Mouse (Mus musculus) forebrain, postnatal 0 days (tissue): ENCODE data around the gene Rps25. TPM values are rescaled to one million over a fixed set of nuclear protein-coding genes. Genes with fewer than 3 reads are reported as not detected.

Experiments
- ATAC-seq: fragments of 200-750 bp; cut with Nextera tagmentation; 2 replicates; pipeline ENCODE4 v1.8.0; 2017; ENCODE audit warnings: mild to moderate bottlenecking, moderate library complexity
- DNase-seq: peaks from one replicate; pipeline ENCODE4 v3.0.0-alpha.2; 2015
- H3K27ac ChIP-seq: fragments of 300-500 bp; sonication (generic); 2 replicates; pipeline ENCODE4 v1.5.1; 2014; ENCODE audit warnings: low read depth, mild to moderate bottlenecking, antibody characterized with exemption, low read length, moderate library complexity, mixed read lengths
- H3K27me3 ChIP-seq: fragments of 300-500 bp; sonication (generic); 2 replicates; pipeline ENCODE4 v1.6.1; 2014; ENCODE audit warnings: mild to moderate bottlenecking, low read length, mixed read lengths; ENCODE audit not compliant: insufficient read depth
- H3K36me3 ChIP-seq: fragments of 300-500 bp; sonication (generic); 2 replicates; pipeline ENCODE4 v1.6.1; 2014; ENCODE audit warnings: mild to moderate bottlenecking, moderate library complexity; ENCODE audit not compliant: insufficient read depth
- H3K4me1 ChIP-seq: fragments of 300-500 bp; sonication (generic); 2 replicates; pipeline ENCODE4 v1.6.1; 2014; ENCODE audit warnings: antibody characterized with exemption; ENCODE audit not compliant: insufficient read depth
- H3K4me2 ChIP-seq: fragments of 300-500 bp; sonication (generic); 2 replicates; pipeline ENCODE4 v1.6.1; 2014; ENCODE audit warnings: low read depth, mild to moderate bottlenecking, moderate library complexity
- H3K4me3 ChIP-seq: fragments of 300-500 bp; sonication (generic); 2 replicates; pipeline ENCODE4 v1.5.1; 2014; ENCODE audit warnings: low read depth, low read length, mixed read lengths
- H3K9ac ChIP-seq: fragments of 300-500 bp; sonication (generic); 2 replicates; pipeline ENCODE4 v1.6.1; 2014; ENCODE audit warnings: mild to moderate bottlenecking
- H3K9me3 ChIP-seq: fragments of 300-500 bp; sonication (generic); 2 replicates; pipeline ENCODE4 v1.6.1; 2016; ENCODE audit warnings: low read length
- CTCF ChIP-seq: sonication (generic); IDR thresholded peaks from 2 replicates; pipeline ENCODE4 v1.5.1; 2016; ENCODE audit warnings: antibody characterized with exemption, control low read depth, low read depth
- WGBS: fragments of 180-500 bp; shearing (Covaris S2); extraction: QIAGEN DNeasy Blood & Tissue Kit; methylation state at CpG from one replicate; pipeline ENCODE4 v1.1.7; 2014; 5-methylcytosine and 5-hydroxymethylcytosine counted together
- microRNA-seq, 2 experiments: library from miRNA; unstranded; fragments of <30 nt; microRNA quantifications; one replicate each; pipeline ENCODE4; 2016
- polyA plus RNA-seq: library from polyadenylated mRNA; unstranded; fragments of >200 nt; fragmentation: Nextera tagmentation; extraction: Ambion mirVana; gene quantifications from 2 replicates; pipeline ENCODE4 v1.2.1, GENCODE M21; 2015
- total RNA-seq: library from RNA; depleted of rRNA; stranded (reverse); fragments of >200 nt; gene quantifications from 2 replicates; pipeline ENCODE4 v1.2.3, GENCODE M21; 2014; rRNA removed

The Rps25 gene
- total and polyA plus RNA-seq, 2 experiments from 2014 or later, result 704 to 1,723 TPM

- 36% methylated on average over 4 of the region's 4 CpGs for WGBS
- no peak within 1 kb of the TSS for H3K27ac ChIP-seq
- H3K9me3 ChIP-seq, result no peaks in the 10 kb centered on the region
- H3K4me2 ChIP-seq, result no peak within 1 kb of the TSS
- no peaks in the 10 kb centered on the region for H3K27me3 ChIP-seq
- peak; percentile 60 for TF ChIP-seq CTCF
- DNase-seq (peak; percentile 29), ATAC-seq (no peak)
- no peak within 1 kb of the TSS for H3K9ac ChIP-seq
- no peak within 1 kb of the TSS for H3K4me3 ChIP-seq
- no peaks in the 10 kb centered on the region for H3K36me3 ChIP-seq
- H3K4me1 ChIP-seq, result peaks cover 17% of the 10 kb centered on the region
Observed at GRCm38 (mm10) chr9:44454891-44455220, 47.9 kb downstream of the Rps25 start, which contains the start of gene Upk2. TSS of gene Upk2 (minus strand) at chr9:44454976.

- WGBS, result 4% methylated on average over 11 of the region's 11 CpGs
- no peaks in the 10 kb centered on the region for H3K27me3 ChIP-seq
- H3K4me2 ChIP-seq, result peak overlapping the region; percentile 55
- H3K36me3 ChIP-seq, result no peaks in the 10 kb centered on the region
- ATAC-seq, result peak; percentile 98
- TF ChIP-seq CTCF, result no peak
- peaks cover 17% of the 10 kb centered on the region for H3K4me1 ChIP-seq
- peak; percentile 98 for DNase-seq
- peak overlapping the region; percentile 9 for H3K4me3 ChIP-seq
- H3K9ac ChIP-seq, result peak overlapping the region; percentile 36; the same call in 1 of the 2 replicates
- peak overlapping the region; percentile 92 for H3K27ac ChIP-seq
- H3K9me3 ChIP-seq, result no peaks in the 10 kb centered on the region
Observed at GRCm38 (mm10) chr9:44457035-44457742, 50.2 kb downstream of the Rps25 start.

Small RNA genes within 50 kb of the gene (microRNA-seq; reads per million reads assigned to microRNA genes)
- gene Mir7085, result 0.24 to 0.39 reads per million in 2 experiments

Other genes with a start within 250 kb of the Rps25 start
- 16.0 and 24.4 TPM in 2 replicates for gene Cbl, start 173.1 kb upstream of the Rps25 start, total RNA-seq
- 6.8 and 14.4 TPM in 2 replicates for gene Cbl, start 173.1 kb upstream of the Rps25 start, polyA plus RNA-seq
- 3.5 and 7.8 TPM in 2 replicates for gene Ccdc153, start 166.5 kb upstream of the Rps25 start, total RNA-seq
- gene Ccdc153, start 166.5 kb upstream of the Rps25 start, polyA plus RNA-seq, result 5.0 and 7.0 TPM in 2 replicates
- gene Pdzd3, start 155.7 kb upstream of the Rps25 start, total RNA-seq, result 0.33 and 1.0 TPM in 2 replicates
- gene Pdzd3, start 155.7 kb upstream of the Rps25 start, polyA plus RNA-seq, result 0.43 and 1.0 TPM in 2 replicates
- 5.8 and 5.9 TPM in 2 replicates for gene Nlrx1, start 138.5 kb upstream of the Rps25 start, total RNA-seq
- gene Nlrx1, start 138.5 kb upstream of the Rps25 start, polyA plus RNA-seq, result 5.7 and 7.1 TPM in 2 replicates
- 30.6 and 45.2 TPM in 2 replicates for gene Abcg4, start 118.5 kb upstream of the Rps25 start, total RNA-seq
- gene Abcg4, start 118.5 kb upstream of the Rps25 start, polyA plus RNA-seq, result 15.2 and 20.4 TPM in 2 replicates
- gene Hinfp, start 101.5 kb upstream of the Rps25 start, total RNA-seq, result 24.4 and 29.5 TPM in 2 replicates
- gene Hinfp, start 101.5 kb upstream of the Rps25 start, polyA plus RNA-seq, result 10.7 and 14.2 TPM in 2 replicates
- gene C2cd2l, start 86.9 kb upstream of the Rps25 start, total RNA-seq, result 42.9 and 54.2 TPM in 2 replicates
- gene C2cd2l, start 86.9 kb upstream of the Rps25 start, polyA plus RNA-seq, result 26.2 and 33.2 TPM in 2 replicates
- gene Dpagt1, start 81.1 kb upstream of the Rps25 start, total RNA-seq, result 17.7 and 18.3 TPM in 2 replicates
- gene Dpagt1, start 81.1 kb upstream of the Rps25 start, polyA plus RNA-seq, result 30.1 and 30.6 TPM in 2 replicates
- 97.8 and 109 TPM in 2 replicates for gene H2afx, start 72.4 kb upstream of the Rps25 start, total RNA-seq
- 143 and 149 TPM in 2 replicates for gene H2afx, start 72.4 kb upstream of the Rps25 start, polyA plus RNA-seq
- gene Hmbs, start 62.9 kb upstream of the Rps25 start, total RNA-seq, result 38.1 and 38.6 TPM in 2 replicates
- 53.3 and 55.0 TPM in 2 replicates for gene Hmbs, start 62.9 kb upstream of the Rps25 start, polyA plus RNA-seq
- gene Vps11, start 45.5 kb upstream of the Rps25 start, total RNA-seq, result 37.6 and 39.1 TPM in 2 replicates
- gene Vps11, start 45.5 kb upstream of the Rps25 start, polyA plus RNA-seq, result 36.2 and 39.9 TPM in 2 replicates
- 51.8 and 59.0 TPM in 2 replicates for gene Hyou1, start 27.6 kb upstream of the Rps25 start, total RNA-seq
- gene Hyou1, start 27.6 kb upstream of the Rps25 start, polyA plus RNA-seq, result 14.0 and 17.4 TPM in 2 replicates
- 51.6 and 69.5 TPM in 2 replicates for gene Slc37a4, start 10.3 kb upstream of the Rps25 start, total RNA-seq
- gene Slc37a4, start 10.3 kb upstream of the Rps25 start, polyA plus RNA-seq, result 32.3 and 39.4 TPM in 2 replicates
- 195 and 237 TPM in 2 replicates for gene Trappc4, start 461 bp downstream of the Rps25 start, total RNA-seq
- 369 and 397 TPM in 2 replicates for gene Trappc4, start 461 bp downstream of the Rps25 start, polyA plus RNA-seq
- 24.4 and 24.5 TPM in 2 replicates for gene Ccdc84, start 11.4 kb downstream of the Rps25 start, total RNA-seq
- 20.1 and 25.2 TPM in 2 replicates for gene Ccdc84, start 11.4 kb downstream of the Rps25 start, polyA plus RNA-seq
- not detected in 2 replicates for gene Foxr1, start 34.0 kb downstream of the Rps25 start, total RNA-seq
- gene Foxr1, start 34.0 kb downstream of the Rps25 start, polyA plus RNA-seq, result not detected in 2 replicates
- gene Upk2, start 47.8 kb downstream of the Rps25 start, total RNA-seq, result not detected in 2 replicates
- not detected in 2 replicates for gene Upk2, start 47.8 kb downstream of the Rps25 start, polyA plus RNA-seq
- gene Bcl9l, start 75.7 kb downstream of the Rps25 start, total RNA-seq, result 29.2 and 38.7 TPM in 2 replicates
- 9.3 and 13.0 TPM in 2 replicates for gene Bcl9l, start 75.7 kb downstream of the Rps25 start, polyA plus RNA-seq
- not detected in 2 replicates for gene Cxcr5, start 154.7 kb downstream of the Rps25 start, total RNA-seq
- not detected in 2 replicates for gene Cxcr5, start 154.7 kb downstream of the Rps25 start, polyA plus RNA-seq
- 59.2 and 76.2 TPM in 2 replicates for gene Ddx6, start 197.8 kb downstream of the Rps25 start, total RNA-seq
- 11.1 and 18.3 TPM in 2 replicates for gene Ddx6, start 197.8 kb downstream of the Rps25 start, polyA plus RNA-seq